Mouse (Mus musculus) kidney, adult 2 months (tissue): ENCODE results near the gene Iars2. TPM values are rescaled to one million over a fixed set of nuclear protein-coding genes. Genes with fewer than 3 reads are reported as not detected.
A peak's percentile ranks its signal among the peaks of the same experiment; 100 is the strongest.

Experiments
- DNase-seq: peaks from one replicate; pipeline ENCODE4 v3.0.0; 2021
- H3K27ac ChIP-seq: fragments of 200-500 bp; 2 replicates; pipeline ENCODE4 v1.5.1; 2012; ENCODE audit warnings: low read depth, low read length, control low read depth, inconsistent platforms; ENCODE audit not compliant: insufficient read depth
- H3K27me3 ChIP-seq: fragments of 200-500 bp; replicated peaks from 2 replicates; pipeline ENCODE4 v1.6.1; 2012; ENCODE audit warnings: mild to moderate bottlenecking, moderate library complexity, low read length, inconsistent platforms; ENCODE audit not compliant: control insufficient read depth, insufficient read depth
- H3K36me3 ChIP-seq: fragments of 200-500 bp; 2 replicates; pipeline ENCODE4 v1.6.1; 2012; ENCODE audit warnings: mild to moderate bottlenecking, moderate library complexity, low read length, inconsistent platforms; ENCODE audit not compliant: control insufficient read depth, insufficient read depth
- H3K4me1 ChIP-seq: fragments of 200-500 bp; 2 replicates; pipeline ENCODE4 v1.6.1; 2011; ENCODE audit warnings: low read length; ENCODE audit not compliant: control insufficient read depth, insufficient read depth
- H3K4me3 ChIP-seq: fragments of 200-500 bp; 2 replicates; pipeline ENCODE4 v1.5.1; 2011; ENCODE audit warnings: mild to moderate bottlenecking, low read depth, low read length, control low read depth; ENCODE audit not compliant: insufficient read depth
- CTCF ChIP-seq: fragments of 200-500 bp; conservative IDR thresholded peaks from 2 replicates; pipeline ENCODE4 v1.5.1; 2011; ENCODE audit warnings: low read depth, mild to moderate bottlenecking, control low read depth, low read length, moderate library complexity, mixed read lengths; ENCODE audit not compliant: insufficient read depth, insufficient read length
- POLR2A ChIP-seq: fragments of 200-500 bp; IDR thresholded peaks from one replicate; pipeline ENCODE4 v1.6.1; 2011; ENCODE audit warnings: low read depth, low read length, control low read depth
- WGBS: fragments of 180-500 bp; shearing (Covaris S2); methylation state at CpG from one replicate; pipeline ENCODE4 v1.1.7; 2018; 5-methylcytosine and 5-hydroxymethylcytosine counted together
- polyA plus RNA-seq: library from polyadenylated mRNA; depleted of rRNA; stranded (reverse); fragments of >200 nt; gene quantifications from 2 replicates; pipeline ENCODE4 v1.2.3, GENCODE M21; 2012

Iars2 gene
- polyA plus RNA-seq, 1 experiment = 37.7 TPM

DNA sequence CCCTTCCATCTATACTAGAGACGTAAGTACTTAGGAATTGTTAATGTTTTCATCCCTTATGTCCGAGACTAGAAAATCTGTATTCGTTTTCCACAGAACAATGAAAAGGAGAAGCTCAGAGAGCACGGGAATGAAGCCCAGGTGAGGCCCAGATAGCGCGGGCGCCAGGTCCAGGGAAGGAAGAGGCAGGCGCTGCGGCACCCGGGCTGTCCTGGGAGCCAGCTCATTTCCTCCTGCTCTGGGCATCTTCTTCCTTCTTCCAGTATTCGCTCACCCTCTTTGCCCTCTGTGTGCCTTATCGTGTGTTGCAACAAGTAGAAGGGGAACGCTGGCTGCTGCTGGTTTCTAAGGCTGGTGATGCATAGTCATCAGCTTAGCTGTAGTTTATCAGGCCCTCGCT lies 20.5 kb upstream of the Iars2 start:
- H3K36me3 ChIP-seq = peaks cover 4% of the 10 kb centered on the region; the same call in 1 of the 2 replicates
- H3K4me1 ChIP-seq = no peaks in the 10 kb centered on the region
- no peak for TF ChIP-seq POLR2A
- TF ChIP-seq CTCF = no peak
- no peaks in the 10 kb centered on the region for H3K27me3 ChIP-seq
- WGBS = 96% methylated on average over 14 of the region's 14 CpGs
- no peak for DNase-seq
- H3K27ac ChIP-seq = no peak overlapping the region
- no peak overlapping the region for H3K4me3 ChIP-seq

- peak; percentile 31 for DNase-seq
- TF ChIP-seq POLR2A (no peak), CTCF (peak; percentile 55)
These were observed 17.0 kb upstream of the Iars2 start for GRCm38 (mm10) chr1:185346188-185346587.

GRCm38 (mm10) chr1:185343422-185343821 lies 14.2 kb upstream of the Iars2 start:
- DNase-seq = no peak
- 86% methylated on average over 8 of the region's 8 CpGs for WGBS

More at GRCm38 (mm10) chr1:185346188-185346587, 17.0 kb upstream of the Iars2 start:
- H3K27ac ChIP-seq = no peak overlapping the region
- no peaks in the 10 kb centered on the region for H3K27me3 ChIP-seq
- H3K4me3 ChIP-seq = no peak overlapping the region
- H3K36me3 ChIP-seq = peaks cover 5% of the 10 kb centered on the region; the same call in 1 of the 2 replicates
- 50% methylated on average over 10 of the region's 10 CpGs for WGBS
- H3K4me1 ChIP-seq = no peaks in the 10 kb centered on the region

GRCm38 (mm10) chr1:185342441-185342840 lies 13.2 kb upstream of the Iars2 start:
- Histone ChIP-seq H3K36me3 (peaks cover 5% of the 10 kb centered on the region; the same call in 1 of the 2 replicates), H3K4me1 (no peaks in the 10 kb centered on the region), H3K27ac (no peak overlapping the region), H3K4me3 (no peak overlapping the region), H3K27me3 (no peaks in the 10 kb centered on the region)
- TF ChIP-seq POLR2A (no peak), CTCF (no peak)
- WGBS = 98% methylated on average over 4 of the region's 4 CpGs
- DNase-seq = no peak

More at GRCm38 (mm10) chr1:185343422-185343821, 14.2 kb upstream of the Iars2 start:
- TF ChIP-seq POLR2A (no peak), CTCF (peak; percentile 42)
- no peak overlapping the region for H3K27ac ChIP-seq
- H3K4me3 ChIP-seq = no peak overlapping the region
- H3K27me3 ChIP-seq = no peaks in the 10 kb centered on the region
- no peaks in the 10 kb centered on the region for H3K4me1 ChIP-seq
- peaks cover 5% of the 10 kb centered on the region; the same call in 1 of the 2 replicates for H3K36me3 ChIP-seq

- Histone ChIP-seq H3K4me3 (no peak overlapping the region), H3K36me3 (peaks cover 3% of the 10 kb centered on the region; the same call in 1 of the 2 replicates), H3K4me1 (peaks cover 12% of the 10 kb centered on the region; the same call in 1 of the 2 replicates), H3K27me3 (no peaks in the 10 kb centered on the region), H3K27ac (no peak overlapping the region)
- no peak for TF ChIP-seq CTCF
- no peak for TF ChIP-seq POLR2A
- 27% methylated on average over 3 of the region's 3 CpGs for WGBS
- DNase-seq = no peak
These were observed 7.3 kb upstream of the Iars2 start for GRCm38 (mm10) chr1:185336535-185336934.

DNA sequence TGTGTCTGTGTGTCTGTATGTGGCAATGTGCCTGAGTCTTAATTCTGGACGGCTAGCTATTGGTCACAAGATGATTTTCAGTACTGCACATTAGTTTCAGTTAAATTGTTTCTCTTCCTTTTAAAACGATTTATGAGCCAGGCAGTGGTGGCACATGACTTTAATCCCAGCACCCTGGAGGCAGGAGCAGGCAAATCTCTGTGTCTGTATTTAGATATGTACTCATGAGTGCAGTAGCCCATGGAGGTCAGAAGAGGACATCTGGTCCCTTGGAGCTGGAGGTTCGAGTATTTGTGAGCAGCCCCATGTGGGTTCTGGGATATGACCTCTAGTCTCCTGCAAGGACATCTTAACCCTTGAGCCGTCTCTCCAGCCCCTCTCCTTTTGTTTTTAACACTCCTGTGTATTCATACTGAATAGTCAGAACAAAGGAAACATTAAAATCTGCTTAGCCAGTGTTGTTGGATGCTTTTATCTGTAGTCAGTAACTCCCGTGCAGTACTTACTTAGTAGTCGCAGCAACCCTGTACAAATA lies 6.1 kb upstream of the Iars2 start:
- H3K4me3 ChIP-seq = no peak overlapping the region
- peak; percentile 60 for DNase-seq
- peak overlapping the region; percentile 64; the same call in 1 of the 2 replicates for H3K27ac ChIP-seq
- H3K36me3 ChIP-seq = peaks cover 2% of the 10 kb centered on the region; the same call in 1 of the 2 replicates
- H3K4me1 ChIP-seq = peaks cover 12% of the 10 kb centered on the region; the same call in 1 of the 2 replicates
- H3K27me3 ChIP-seq = no peaks in the 10 kb centered on the region
- WGBS = 49% methylated on average over 6 of the region's 6 CpGs
- TF ChIP-seq POLR2A (no peak), CTCF (no peak)

GRCm38 (mm10) chr1:185334136-185334535 lies 4.9 kb upstream of the Iars2 start:
- 79% methylated on average over 4 of the region's 4 CpGs for WGBS
- DNase-seq = no peak
- Histone ChIP-seq H3K27me3 (no peaks in the 10 kb centered on the region), H3K4me1 (peaks cover 12% of the 10 kb centered on the region; the same call in 1 of the 2 replicates), H3K27ac (0 out of 2 replicates have a peak overlapping the region, but pooled peaks have one; percentile 64), H3K4me3 (no peak overlapping the region), H3K36me3 (no peaks in the 10 kb centered on the region)
- TF ChIP-seq CTCF (no peak), POLR2A (no peak)
